Mouse (Mus musculus) intestine, embryonic 15.5 days (tissue): ENCODE measurements at regions not wholly inside any gene's neighbourhood (a gene's known extent, or its start where the extent isn't known, plus 50 kb on each side); places are given as distances from the start of the nearest gene placed in this dataset.

Experiments used
- ATAC-seq: fragments of 200-750 bp; cut with Nextera tagmentation; 2 replicates; pipeline ENCODE4 v1.8.0; 2017; ENCODE audit warnings: moderate TSS enrichment, moderate library complexity
- H3K27ac ChIP-seq: fragments of 300-500 bp; sonication (generic); 2 replicates; pipeline ENCODE4 v1.5.1; 2015; ENCODE audit warnings: mild to moderate bottlenecking, inconsistent platforms
- H3K27me3 ChIP-seq: fragments of 300-500 bp; sonication (generic); replicated peaks from 2 replicates; pipeline ENCODE4 v1.6.1; 2015; ENCODE audit warnings: inconsistent platforms
- H3K36me3 ChIP-seq: fragments of 300-500 bp; sonication (generic); 2 replicates; pipeline ENCODE4 v1.6.1; 2015; ENCODE audit warnings: inconsistent platforms
- H3K4me1 ChIP-seq: fragments of 300-500 bp; sonication (generic); replicated peaks from 2 replicates; pipeline ENCODE4 v1.6.1; 2015; ENCODE audit warnings: inconsistent platforms
- H3K4me2 ChIP-seq: fragments of 300-500 bp; sonication (generic); replicated peaks from 2 replicates; pipeline ENCODE4 v1.6.1; 2015; ENCODE audit warnings: mild to moderate bottlenecking, inconsistent platforms
- H3K4me3 ChIP-seq: fragments of 300-500 bp; sonication (generic); replicated peaks from 2 replicates; pipeline ENCODE4 v1.5.1; 2015; ENCODE audit warnings: inconsistent platforms
- H3K9ac ChIP-seq: fragments of 300-500 bp; sonication (generic); 2 replicates; pipeline ENCODE4 v1.6.1; 2015; ENCODE audit warnings: inconsistent platforms
- H3K9me3 ChIP-seq: fragments of 300-500 bp; sonication (generic); 2 replicates; pipeline ENCODE4 v1.6.1; 2016; ENCODE audit warnings: inconsistent platforms
- WGBS: fragments of 180-500 bp; shearing (Covaris S2); methylation state at CpG from one replicate; pipeline ENCODE4 v1.1.7; 2015; 5-methylcytosine and 5-hydroxymethylcytosine counted together

DNA sequence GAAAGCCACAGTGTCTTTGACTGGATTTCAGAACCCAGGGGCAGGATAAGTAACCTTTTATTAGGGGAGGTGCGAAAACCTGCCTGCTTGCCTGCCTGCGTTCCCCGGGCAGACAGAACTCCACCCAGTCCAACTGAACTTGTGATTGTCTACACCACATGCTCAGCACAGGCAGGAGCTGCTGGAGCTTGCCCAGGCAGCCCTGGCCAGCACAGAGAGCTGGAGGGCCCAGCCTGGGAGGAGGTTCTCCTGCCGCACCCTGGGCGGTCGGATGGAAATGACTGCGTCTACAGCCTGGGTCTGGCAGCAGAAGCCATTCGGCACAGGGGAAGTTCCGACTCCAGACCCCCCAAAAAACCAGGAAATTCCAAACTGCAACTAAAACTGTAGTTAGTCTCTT, 336.6 kb downstream of the Gm826 start:
- 79% methylated on average over 9 of the region's 9 CpGs for WGBS
- ATAC-seq, result no peak

DNA sequence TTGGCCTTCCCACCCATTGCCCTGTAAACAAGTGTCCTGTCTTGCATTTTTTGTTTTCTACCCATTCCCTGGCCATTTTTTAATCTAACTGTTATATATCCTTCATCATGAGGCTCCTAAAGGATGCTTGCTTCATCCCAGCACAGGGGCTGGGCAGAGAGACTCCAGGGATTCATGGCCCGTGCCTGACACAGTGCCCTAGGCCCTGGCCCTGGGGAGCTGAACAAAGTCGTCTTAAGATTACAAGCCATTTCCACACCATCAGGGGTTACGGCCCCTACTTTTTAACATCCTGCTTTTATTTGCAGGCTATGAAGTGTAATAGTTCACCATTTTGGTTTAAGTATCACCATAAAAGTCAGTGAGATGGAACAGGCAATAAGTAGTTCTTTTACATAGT, 339.5 kb downstream of the Gm826 start:
- no peaks in the 10 kb centered on the region for H3K27me3 ChIP-seq
- no peak overlapping the region for H3K27ac ChIP-seq
- H3K36me3 ChIP-seq, result no peaks in the 10 kb centered on the region
- no peaks in the 10 kb centered on the region for H3K4me1 ChIP-seq
- H3K4me2 ChIP-seq, result no peak overlapping the region
- H3K9me3 ChIP-seq, result no peaks in the 10 kb centered on the region
- H3K4me3 ChIP-seq, result no peak overlapping the region
- WGBS, result 72% methylated on average over 3 of the region's 3 CpGs
- H3K9ac ChIP-seq, result no peak overlapping the region
- no peak for ATAC-seq

More for the DNA sequence above, 336.6 kb downstream of the Gm826 start:
- H3K27me3 ChIP-seq, result no peaks in the 10 kb centered on the region
- H3K9me3 ChIP-seq, result no peaks in the 10 kb centered on the region
- H3K27ac ChIP-seq, result no peak overlapping the region
- H3K4me1 ChIP-seq, result no peaks in the 10 kb centered on the region
- H3K4me2 ChIP-seq, result no peak overlapping the region
- H3K9ac ChIP-seq, result no peak overlapping the region
- no peak overlapping the region for H3K4me3 ChIP-seq
- H3K36me3 ChIP-seq, result no peaks in the 10 kb centered on the region

- ATAC-seq, result no peak
Measured at GRCm38 (mm10) chr2:159986719-159987118, 347.2 kb downstream of the Gm826 start.

GRCm38 (mm10) chr2:159981694-159982093, 352.3 kb downstream of the Gm826 start:
- no peak for ATAC-seq
- Histone ChIP-seq H3K9me3 (no peaks in the 10 kb centered on the region), H3K36me3 (no peaks in the 10 kb centered on the region), H3K4me3 (no peak overlapping the region), H3K27me3 (no peaks in the 10 kb centered on the region), H3K4me1 (no peaks in the 10 kb centered on the region), H3K4me2 (no peak overlapping the region), H3K27ac (no peak overlapping the region), H3K9ac (no peak overlapping the region)
- WGBS, result 85% methylated on average over 3 of the region's 3 CpGs

More at GRCm38 (mm10) chr2:159986719-159987118, 347.2 kb downstream of the Gm826 start:
- Histone ChIP-seq H3K4me2 (no peak overlapping the region), H3K9me3 (no peaks in the 10 kb centered on the region), H3K36me3 (no peaks in the 10 kb centered on the region), H3K9ac (no peak overlapping the region), H3K27me3 (no peaks in the 10 kb centered on the region), H3K4me1 (no peaks in the 10 kb centered on the region), H3K27ac (no peak overlapping the region), H3K4me3 (no peak overlapping the region)
- WGBS, result 90% methylated on average over 7 of the region's 7 CpGs

DNA sequence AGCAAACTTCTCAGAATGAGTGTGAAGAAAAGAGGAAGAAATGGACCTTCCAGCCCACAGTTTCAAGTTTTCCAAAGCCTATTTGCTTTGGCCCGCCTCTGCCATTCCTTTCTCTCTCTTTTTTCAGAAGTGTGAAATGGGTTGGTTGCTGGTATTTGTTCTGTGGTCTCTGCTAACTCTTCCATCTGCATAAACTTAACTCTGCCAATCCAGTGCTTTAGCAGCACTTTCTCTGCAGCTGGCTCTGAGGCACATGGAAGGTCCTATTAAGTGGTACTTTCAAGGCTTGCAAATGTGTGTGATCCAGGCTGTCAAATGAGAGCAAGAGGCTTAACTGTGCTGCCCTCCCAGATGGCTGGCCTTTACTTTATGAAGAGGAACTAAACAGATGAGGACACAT, 383.6 kb downstream of the Gm826 start:
- ATAC-seq, result no peak
- Histone ChIP-seq H3K27ac (no peak overlapping the region), H3K4me2 (no peak overlapping the region), H3K9ac (no peak overlapping the region), H3K9me3 (no peaks in the 10 kb centered on the region), H3K4me1 (no peaks in the 10 kb centered on the region), H3K36me3 (no peaks in the 10 kb centered on the region), H3K27me3 (no peaks in the 10 kb centered on the region), H3K4me3 (no peak overlapping the region)
- WGBS, result 38% methylated on average over 1 of the region's 1 CpGs

GRCm38 (mm10) chr2:159949046-159949445, 384.9 kb downstream of the Gm826 start:
- Histone ChIP-seq H3K27me3 (no peaks in the 10 kb centered on the region), H3K9me3 (no peaks in the 10 kb centered on the region), H3K4me1 (no peaks in the 10 kb centered on the region), H3K36me3 (no peaks in the 10 kb centered on the region), H3K9ac (no peak overlapping the region), H3K27ac (no peak overlapping the region), H3K4me3 (no peak overlapping the region), H3K4me2 (no peak overlapping the region)
- WGBS, result 79% methylated on average over 4 of the region's 4 CpGs
- ATAC-seq, result no peak

DNA sequence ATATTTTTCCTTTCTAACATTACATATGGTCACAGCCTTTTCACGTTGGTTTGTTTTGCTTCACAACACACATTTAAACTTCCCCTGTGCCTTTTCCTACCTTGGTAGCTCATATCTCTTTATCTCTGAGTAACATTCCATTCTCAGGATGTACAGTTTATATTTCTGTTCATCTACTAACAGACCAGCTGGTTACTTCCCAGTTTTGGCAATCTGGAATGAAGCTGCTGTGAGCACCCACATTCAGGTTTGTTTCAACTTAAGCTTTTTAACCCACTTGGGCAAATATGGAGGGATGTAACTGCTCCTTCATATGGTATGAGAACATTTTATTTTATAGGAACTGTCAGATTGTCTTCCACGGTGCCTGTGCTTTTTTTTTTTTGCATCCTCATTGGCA, 403.2 kb downstream of the Gm826 start:
- Histone ChIP-seq H3K36me3 (no peaks in the 10 kb centered on the region), H3K9ac (no peak overlapping the region), H3K4me3 (no peak overlapping the region), H3K9me3 (no peaks in the 10 kb centered on the region), H3K27me3 (no peaks in the 10 kb centered on the region), H3K4me2 (no peak overlapping the region), H3K27ac (no peak overlapping the region), H3K4me1 (no peaks in the 10 kb centered on the region)
- ATAC-seq, result no peak
- 82% methylated on average over 2 of the region's 2 CpGs for WGBS

DNA sequence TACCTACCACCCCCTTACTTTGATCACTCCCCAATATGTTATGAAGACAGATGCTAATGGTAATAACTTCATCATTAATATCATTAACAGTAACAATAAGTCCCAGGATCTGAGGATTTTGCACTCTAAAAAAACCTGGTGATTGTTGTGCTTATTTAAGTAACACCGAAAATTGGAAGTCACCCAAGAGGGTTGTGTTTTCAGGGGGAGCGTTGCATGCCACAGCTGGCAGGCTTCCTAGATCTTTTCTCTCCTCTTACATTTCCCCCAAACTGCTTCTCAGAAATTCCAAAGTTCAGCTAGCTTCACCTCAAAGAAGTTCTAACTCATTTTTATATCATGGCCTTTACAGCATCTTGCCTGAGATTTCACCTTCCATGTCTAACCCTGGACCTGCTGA, 444.3 kb downstream of the Gm826 start:
- no peaks in the 10 kb centered on the region for H3K36me3 ChIP-seq
- ATAC-seq, result no peak
- H3K27ac ChIP-seq, result no peak overlapping the region
- H3K9me3 ChIP-seq, result no peaks in the 10 kb centered on the region
- H3K27me3 ChIP-seq, result no peaks in the 10 kb centered on the region
- H3K9ac ChIP-seq, result no peak overlapping the region
- H3K4me3 ChIP-seq, result no peak overlapping the region
- H3K4me2 ChIP-seq, result no peak overlapping the region
- H3K4me1 ChIP-seq, result no peaks in the 10 kb centered on the region
- 48% methylated on average over 2 of the region's 2 CpGs for WGBS

DNA sequence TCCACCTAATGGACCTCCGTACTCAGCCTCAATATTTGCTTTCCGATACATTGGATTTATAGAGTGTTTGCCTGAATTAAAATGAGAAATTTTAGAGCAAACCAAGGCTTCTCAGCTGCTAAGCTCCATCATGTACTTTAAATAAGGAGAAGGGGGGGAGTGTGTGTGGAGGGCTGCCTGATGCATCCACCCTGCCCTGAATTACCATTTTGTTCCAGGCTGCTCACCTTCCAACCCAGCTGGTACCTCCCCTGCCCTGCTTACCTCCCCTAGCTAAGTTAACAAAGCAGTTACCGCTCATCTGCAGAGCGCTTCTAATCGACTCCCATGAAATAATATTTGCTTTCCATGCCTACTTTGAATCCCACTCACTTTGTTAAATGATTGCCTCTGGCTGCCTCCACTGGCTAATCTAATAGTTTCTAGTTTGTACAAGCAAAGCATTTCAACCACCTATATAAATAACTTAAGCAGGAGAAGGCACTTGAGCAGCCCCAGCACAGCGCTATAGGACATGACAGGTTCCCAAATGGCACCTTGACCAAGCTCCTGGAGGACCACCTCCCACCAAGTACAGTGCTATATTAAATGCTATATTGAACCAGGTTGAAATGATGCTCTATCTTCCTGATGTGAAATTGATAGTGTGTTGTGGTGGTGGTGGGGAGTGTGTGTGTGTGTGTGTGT, 449.0 kb downstream of the Gm826 start:
- Histone ChIP-seq H3K9ac (no peak overlapping the region), H3K4me2 (no peak overlapping the region), H3K36me3 (no peaks in the 10 kb centered on the region), H3K4me3 (no peak overlapping the region), H3K9me3 (no peaks in the 10 kb centered on the region), H3K27ac (no peak overlapping the region), H3K4me1 (no peaks in the 10 kb centered on the region), H3K27me3 (no peaks in the 10 kb centered on the region)
- ATAC-seq, result no peak
- 68% methylated on average over 6 of the region's 6 CpGs for WGBS

DNA sequence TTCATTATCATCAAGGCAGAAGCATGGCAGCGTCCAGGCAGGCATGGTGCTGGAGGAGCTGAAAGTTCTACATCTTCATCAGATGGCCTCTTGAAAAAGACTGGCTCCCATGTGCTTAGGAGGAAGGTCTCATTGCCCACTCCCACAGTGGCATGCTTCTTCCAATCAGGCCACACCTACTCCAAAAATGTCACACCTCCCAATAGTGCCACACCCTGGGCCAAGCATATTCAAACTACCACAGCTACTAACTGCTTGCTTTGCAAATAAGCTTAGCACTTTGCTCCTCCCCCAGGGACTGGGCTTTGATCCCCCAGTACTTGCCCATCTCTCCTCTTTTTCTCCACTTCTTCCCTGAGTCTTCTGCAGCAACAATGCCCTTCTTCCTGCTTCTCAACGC, 467.0 kb downstream of the Gm826 start:
- WGBS, result 60% methylated on average over 2 of the region's 2 CpGs
- Histone ChIP-seq H3K9ac (no peak overlapping the region), H3K9me3 (no peaks in the 10 kb centered on the region), H3K4me2 (no peak overlapping the region), H3K27ac (no peak overlapping the region), H3K36me3 (no peaks in the 10 kb centered on the region), H3K4me3 (no peak overlapping the region), H3K4me1 (no peaks in the 10 kb centered on the region), H3K27me3 (no peaks in the 10 kb centered on the region)
- no peak for ATAC-seq

DNA sequence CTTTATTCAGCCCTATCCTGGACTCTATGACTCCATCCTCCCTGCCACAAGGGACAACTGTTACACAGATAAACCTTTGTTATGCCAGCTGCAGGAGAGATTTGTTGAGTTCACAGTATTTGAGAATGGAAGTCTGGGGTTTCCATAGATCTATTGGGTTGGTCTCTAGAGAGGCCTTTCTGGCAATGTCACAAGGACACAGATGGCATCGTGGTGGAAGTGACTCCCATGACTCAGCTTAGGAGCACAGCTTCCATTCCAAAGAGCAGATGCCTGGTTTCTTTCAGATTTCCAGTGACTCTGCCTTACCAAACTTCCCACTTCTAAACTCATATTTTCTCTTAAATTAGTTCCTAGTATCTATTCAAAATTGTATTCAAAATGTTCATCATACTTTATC, 467.6 kb downstream of the Gm826 start:
- 78% methylated on average over 1 of the region's 1 CpGs for WGBS

GRCm38 (mm10) chr2:159863185-159863584, 470.8 kb downstream of the Gm826 start:
- H3K4me3 ChIP-seq, result no peak overlapping the region
- H3K9ac ChIP-seq, result no peak overlapping the region
- WGBS, result 39% methylated on average over 1 of the region's 1 CpGs
- H3K4me1 ChIP-seq, result no peaks in the 10 kb centered on the region
- no peaks in the 10 kb centered on the region for H3K9me3 ChIP-seq
- H3K4me2 ChIP-seq, result no peak overlapping the region
- ATAC-seq, result no peak
- no peaks in the 10 kb centered on the region for H3K36me3 ChIP-seq
- no peaks in the 10 kb centered on the region for H3K27me3 ChIP-seq
- H3K27ac ChIP-seq, result no peak overlapping the region

More for the DNA sequence above, 467.6 kb downstream of the Gm826 start:
- Histone ChIP-seq H3K4me3 (no peak overlapping the region), H3K9ac (no peak overlapping the region), H3K36me3 (no peaks in the 10 kb centered on the region), H3K27me3 (no peaks in the 10 kb centered on the region), H3K4me2 (no peak overlapping the region), H3K4me1 (no peaks in the 10 kb centered on the region), H3K9me3 (no peaks in the 10 kb centered on the region), H3K27ac (no peak overlapping the region)
- ATAC-seq, result no peak

- H3K4me2 ChIP-seq, result no peak overlapping the region
Measured at GRCm38 (mm10) chr2:159853891-159854665, 479.9 kb downstream of the Gm826 start.

More at GRCm38 (mm10) chr2:159853891-159854665, 479.9 kb downstream of the Gm826 start:
- 82% methylated on average over 5 of the region's 5 CpGs for WGBS
- H3K27ac ChIP-seq, result no peak overlapping the region
- H3K4me1 ChIP-seq, result no peaks in the 10 kb centered on the region
- no peak overlapping the region for H3K9ac ChIP-seq
- no peaks in the 10 kb centered on the region for H3K36me3 ChIP-seq
- no peak for ATAC-seq
- no peaks in the 10 kb centered on the region for H3K27me3 ChIP-seq
- H3K9me3 ChIP-seq, result no peaks in the 10 kb centered on the region
- H3K4me3 ChIP-seq, result no peak overlapping the region
